Mouse (Mus musculus) forebrain, embryonic 14.5 days (tissue): ENCODE measurements around the gene Wbp2. TPM values are rescaled to one million over a fixed set of nuclear protein-coding genes. Genes with fewer than 3 reads are reported as not detected.

Experiments
- ATAC-seq: fragments of 200-750 bp; cut with Nextera tagmentation; 2 replicates; pipeline ENCODE4 v1.8.0; 2017; ENCODE audit warnings: mild to moderate bottlenecking, moderate library complexity
- DNase-seq: peaks from one replicate; pipeline ENCODE4 v3.0.0-alpha.2; 2015; ENCODE audit warnings: low spot score
- H3K27ac ChIP-seq: fragments of 300-500 bp; sonication (generic); 2 replicates; pipeline ENCODE4 v1.5.1; 2014; ENCODE audit warnings: low read depth, mild to moderate bottlenecking, control low read depth, low read length, moderate library complexity
- H3K27me3 ChIP-seq: fragments of 300-500 bp; sonication (generic); replicated peaks from 2 replicates; pipeline ENCODE4 v1.6.1; 2014; ENCODE audit warnings: low read length, control low read depth, mixed read lengths; ENCODE audit not compliant: control insufficient read depth, insufficient read depth
- H3K36me3 ChIP-seq: fragments of 300-500 bp; sonication (generic); 2 replicates; pipeline ENCODE4 v1.6.1; 2014; ENCODE audit warnings: low read length, control low read depth; ENCODE audit not compliant: control insufficient read depth, insufficient read depth
- H3K4me1 ChIP-seq: fragments of 300-500 bp; sonication (generic); 2 replicates; pipeline ENCODE4 v1.6.1; 2014; ENCODE audit warnings: antibody characterized with exemption, low read length, control low read depth; ENCODE audit not compliant: control insufficient read depth, insufficient read depth
- H3K4me2 ChIP-seq: fragments of 300-500 bp; sonication (generic); 2 replicates; pipeline ENCODE4 v1.6.1; 2014; ENCODE audit warnings: mild to moderate bottlenecking, control low read depth, low read length
- H3K4me3 ChIP-seq: fragments of 300-500 bp; sonication (generic); 2 replicates; pipeline ENCODE4 v1.5.1; 2014; ENCODE audit warnings: low read depth, low read length, control low read depth
- H3K9ac ChIP-seq: fragments of 300-500 bp; sonication (generic); 2 replicates; pipeline ENCODE4 v1.6.1; 2014; ENCODE audit warnings: mild to moderate bottlenecking, low read length, control low read depth, moderate library complexity
- H3K9me3 ChIP-seq: fragments of 300-500 bp; sonication (generic); replicated peaks from 2 replicates; pipeline ENCODE4 v1.6.1; 2016; ENCODE audit warnings: low read length, control low read depth, mixed read lengths; ENCODE audit not compliant: control insufficient read depth
- WGBS: fragments of 180-500 bp; shearing (Covaris S2); extraction: QIAGEN DNeasy Blood & Tissue Kit; methylation state at CpG from one replicate; pipeline ENCODE4 v1.1.7; 2014; 5-methylcytosine and 5-hydroxymethylcytosine counted together
- polyA plus RNA-seq: library from polyadenylated mRNA; unstranded; fragments of >200 nt; fragmentation: Nextera tagmentation; extraction: Ambion mirVana; gene quantifications from 2 replicates; pipeline ENCODE4 v1.2.1, GENCODE M21; 2014

Wbp2 gene
- polyA plus RNA-seq, 1 experiment from 2014 or later, result 145 TPM

GRCm38 (mm10) chr11:116111067-116111466 is 24.3 kb upstream of the Wbp2 start:
- Histone ChIP-seq H3K27me3 (peaks cover 56% of the 10 kb centered on the region), H3K36me3 (no peaks in the 10 kb centered on the region)
- 76% methylated on average over 4 of the region's 4 CpGs for WGBS

GRCm38 (mm10) chr11:116110540-116110939 is 23.7 kb upstream of the Wbp2 start:
- peak overlapping the region; percentile 40; the same call in 1 of the 2 replicates for H3K4me2 ChIP-seq
- H3K9ac ChIP-seq, result no peak overlapping the region
- WGBS, result 35% methylated on average over 10 of the region's 10 CpGs
- no peaks in the 10 kb centered on the region for H3K36me3 ChIP-seq
- H3K27me3 ChIP-seq, result peaks cover 60% of the 10 kb centered on the region
- H3K9me3 ChIP-seq, result no peaks in the 10 kb centered on the region
- H3K4me1 ChIP-seq, result peaks cover 2% of the 10 kb centered on the region
- ATAC-seq (no peak), DNase-seq (no peak)
- peak overlapping the region; percentile 25; the same call in 1 of the 2 replicates for H3K4me3 ChIP-seq
- no peak overlapping the region for H3K27ac ChIP-seq

More at GRCm38 (mm10) chr11:116111067-116111466, 24.3 kb upstream of the Wbp2 start:
- Histone ChIP-seq H3K4me1 (peaks cover 2% of the 10 kb centered on the region), H3K4me3 (no peak overlapping the region), H3K9ac (no peak overlapping the region), H3K9me3 (no peaks in the 10 kb centered on the region), H3K4me2 (no peak overlapping the region), H3K27ac (no peak overlapping the region)
- ATAC-seq (no peak), DNase-seq (no peak)

DNA sequence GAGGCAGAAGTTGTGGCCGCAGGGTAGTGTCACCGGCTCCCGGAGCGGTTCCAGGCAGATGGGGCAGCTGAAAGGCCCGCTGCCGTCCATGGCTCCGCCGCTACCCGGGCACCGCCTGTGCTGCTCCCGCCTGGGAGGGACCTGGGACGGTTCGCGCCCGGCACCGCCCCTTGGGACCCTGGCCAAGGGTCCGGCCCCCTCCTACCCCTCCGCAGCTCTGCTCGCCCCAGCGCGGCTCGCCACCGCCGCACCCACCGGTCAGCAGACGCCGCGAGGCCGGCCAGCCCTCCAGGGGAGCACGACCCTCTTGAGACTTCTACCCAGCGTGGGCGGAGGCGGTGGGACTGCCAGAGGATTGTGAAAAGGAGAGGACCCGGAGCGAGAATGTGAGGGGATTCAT is 23.3 kb upstream of the Wbp2 start:
- Histone ChIP-seq H3K27ac (no peak overlapping the region), H3K9me3 (no peaks in the 10 kb centered on the region), H3K27me3 (peaks cover 60% of the 10 kb centered on the region), H3K4me3 (peak overlapping the region; percentile 25), H3K4me2 (peak overlapping the region; percentile 40), H3K9ac (peak overlapping the region; percentile 29; the same call in 1 of the 2 replicates), H3K4me1 (peaks cover 2% of the 10 kb centered on the region), H3K36me3 (no peaks in the 10 kb centered on the region)
- ATAC-seq (no peak), DNase-seq (no peak)
- WGBS, result under 1% methylated on average over 26 of the region's 35 CpGs

- H3K4me1 ChIP-seq, result peaks cover 3% of the 10 kb centered on the region
- 2% methylated on average over 54 of the region's 70 CpGs for WGBS
- ATAC-seq (no peak), DNase-seq (no peak)
- H3K27me3 ChIP-seq, result peaks cover 60% of the 10 kb centered on the region
- no peaks in the 10 kb centered on the region for H3K36me3 ChIP-seq
- H3K4me2 ChIP-seq, result peak overlapping the region; percentile 40
- peak overlapping the region; percentile 29 for H3K9ac ChIP-seq
- H3K9me3 ChIP-seq, result no peaks in the 10 kb centered on the region
- H3K4me3 ChIP-seq, result peak overlapping the region; percentile 25
- H3K27ac ChIP-seq, result no peak overlapping the region
Observed at GRCm38 (mm10) chr11:116109441-116110081, 22.8 kb upstream of the Wbp2 start.

DNA sequence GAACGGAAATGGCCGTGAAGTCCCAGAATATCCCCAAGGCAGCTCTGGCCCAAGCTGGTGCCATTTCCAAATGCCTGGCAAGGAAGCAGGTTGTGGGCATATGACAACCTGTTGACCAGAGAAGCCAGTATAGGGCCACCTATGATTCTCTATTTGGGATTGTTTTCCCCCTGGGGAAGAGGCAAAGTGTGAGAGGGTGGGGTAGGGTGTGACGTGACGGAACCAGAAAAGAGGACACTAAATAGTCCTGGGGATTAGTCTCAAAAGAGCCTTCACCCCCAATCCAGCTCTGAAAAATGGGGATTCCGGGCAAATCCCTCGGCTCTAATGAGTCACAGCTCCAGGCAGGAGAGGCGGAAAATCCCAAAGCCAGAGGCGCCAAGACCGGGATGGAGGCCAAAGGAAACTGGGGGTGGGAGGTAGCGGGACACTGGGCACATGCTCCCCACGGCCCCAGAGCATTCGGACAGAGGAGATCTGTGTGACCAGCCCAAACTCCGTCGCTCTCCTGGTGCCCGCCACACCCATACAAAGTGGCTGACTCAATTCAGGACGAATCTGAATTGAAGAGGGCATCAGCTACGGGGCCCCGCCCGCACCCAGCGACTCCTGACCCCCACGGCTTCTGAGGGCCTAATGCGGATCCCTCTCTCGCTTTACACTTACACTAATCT is 21.8 kb upstream of the Wbp2 start:
- Histone ChIP-seq H3K27me3 (peaks cover 60% of the 10 kb centered on the region), H3K27ac (no peak overlapping the region), H3K4me1 (peaks cover 8% of the 10 kb centered on the region), H3K9ac (no peak overlapping the region), H3K36me3 (no peaks in the 10 kb centered on the region), H3K4me3 (no peak overlapping the region), H3K9me3 (no peaks in the 10 kb centered on the region), H3K4me2 (peak overlapping the region; percentile 40)
- ATAC-seq (no peak), DNase-seq (no peak)
- whole genome bisulfite sequencing, result 3% methylated on average over 23 of the region's 23 CpGs

- Histone ChIP-seq H3K9me3 (no peaks in the 10 kb centered on the region), H3K27me3 (peaks cover 60% of the 10 kb centered on the region), H3K4me2 (no peak overlapping the region), H3K4me1 (peaks cover 12% of the 10 kb centered on the region), H3K36me3 (no peaks in the 10 kb centered on the region), H3K9ac (no peak overlapping the region), H3K27ac (no peak overlapping the region), H3K4me3 (0 out of 2 replicates have a peak overlapping the region, but pooled peaks have one; percentile 4)
- 9% methylated on average over 19 of the region's 19 CpGs for WGBS
- no peak for ATAC-seq
- no peak for DNase-seq
Observed at GRCm38 (mm10) chr11:116107777-116108285, 21.0 kb upstream of the Wbp2 start.

DNA sequence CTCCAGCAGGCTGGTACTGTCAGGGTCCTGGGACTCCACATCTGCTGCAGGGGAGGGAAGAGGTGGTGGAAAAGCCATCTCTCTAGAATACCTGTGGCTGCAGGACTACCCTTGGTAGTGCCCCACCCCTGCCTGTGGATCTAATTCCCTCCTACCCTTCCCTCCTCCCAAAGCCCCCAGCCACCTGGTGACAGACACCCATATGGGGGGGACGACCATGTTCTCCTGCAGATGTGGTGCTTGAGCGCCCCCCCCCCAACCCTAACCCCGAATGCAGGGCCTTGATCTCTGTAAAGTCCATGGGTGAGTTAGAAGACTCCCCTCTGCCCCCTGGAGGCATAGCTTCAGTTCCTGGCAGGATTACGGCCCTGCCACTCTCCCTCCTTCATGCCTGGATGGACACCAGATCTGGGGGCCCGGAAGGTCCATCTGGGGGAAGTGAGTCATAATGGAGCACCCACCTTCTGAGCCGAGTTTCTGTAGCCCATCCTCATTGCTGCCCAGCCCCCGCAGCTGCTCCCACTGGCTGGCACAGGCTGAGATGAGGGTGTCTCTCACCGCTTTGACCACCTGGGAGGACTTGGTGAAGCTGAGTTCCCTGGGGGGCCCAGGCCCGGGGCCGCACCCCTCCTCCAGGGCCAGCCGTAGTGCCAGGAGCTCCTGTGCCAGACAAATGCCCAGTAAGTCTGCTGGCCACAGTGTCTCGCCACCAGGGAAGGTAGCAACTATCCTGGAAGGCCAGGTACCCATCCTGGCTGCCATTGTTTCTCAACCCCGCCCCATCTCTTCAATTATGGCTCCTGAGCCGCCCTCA is 20.4 kb upstream of the Wbp2 start:
- no peak for DNase-seq
- Histone ChIP-seq H3K27me3 (peaks cover 60% of the 10 kb centered on the region), H3K9me3 (no peaks in the 10 kb centered on the region), H3K4me3 (0 out of 2 replicates have a peak overlapping the region, but pooled peaks have one; percentile 4), H3K27ac (no peak overlapping the region), H3K4me1 (peaks cover 12% of the 10 kb centered on the region), H3K9ac (no peak overlapping the region), H3K4me2 (no peak overlapping the region), H3K36me3 (no peaks in the 10 kb centered on the region)
- WGBS, result 17% methylated on average over 14 of the region's 14 CpGs
- no peak for ATAC-seq

- no peak for DNase-seq
Observed at GRCm38 (mm10) chr11:116106154-116106962, 19.6 kb upstream of the Wbp2 start.

More at GRCm38 (mm10) chr11:116106154-116106962, 19.6 kb upstream of the Wbp2 start:
- no peak for ATAC-seq
- no peak overlapping the region for H3K4me3 ChIP-seq
- peaks cover 54% of the 10 kb centered on the region for H3K27me3 ChIP-seq
- H3K4me2 ChIP-seq, result no peak overlapping the region
- peaks cover 12% of the 10 kb centered on the region for H3K4me1 ChIP-seq
- H3K36me3 ChIP-seq, result no peaks in the 10 kb centered on the region
- 31% methylated on average over 32 of the region's 32 CpGs for WGBS
- H3K27ac ChIP-seq, result no peak overlapping the region
- H3K9ac ChIP-seq, result no peak overlapping the region
- H3K9me3 ChIP-seq, result no peaks in the 10 kb centered on the region
